Mouse (Mus musculus) ovary, postnatal 14 days (tissue): ENCODE results near the gene Mapt.
"Not testable (repeated sequence)": the region's sequence is repeated elsewhere in the genome, so short reads cannot be mapped to it uniquely, and the experiment has no call there.

ENCODE experiments used
- DNase-seq: peaks from one replicate; pipeline ENCODE4 v3.0.0; 2022; ENCODE audit warnings: low spot score

Gene Mapt

DNA sequence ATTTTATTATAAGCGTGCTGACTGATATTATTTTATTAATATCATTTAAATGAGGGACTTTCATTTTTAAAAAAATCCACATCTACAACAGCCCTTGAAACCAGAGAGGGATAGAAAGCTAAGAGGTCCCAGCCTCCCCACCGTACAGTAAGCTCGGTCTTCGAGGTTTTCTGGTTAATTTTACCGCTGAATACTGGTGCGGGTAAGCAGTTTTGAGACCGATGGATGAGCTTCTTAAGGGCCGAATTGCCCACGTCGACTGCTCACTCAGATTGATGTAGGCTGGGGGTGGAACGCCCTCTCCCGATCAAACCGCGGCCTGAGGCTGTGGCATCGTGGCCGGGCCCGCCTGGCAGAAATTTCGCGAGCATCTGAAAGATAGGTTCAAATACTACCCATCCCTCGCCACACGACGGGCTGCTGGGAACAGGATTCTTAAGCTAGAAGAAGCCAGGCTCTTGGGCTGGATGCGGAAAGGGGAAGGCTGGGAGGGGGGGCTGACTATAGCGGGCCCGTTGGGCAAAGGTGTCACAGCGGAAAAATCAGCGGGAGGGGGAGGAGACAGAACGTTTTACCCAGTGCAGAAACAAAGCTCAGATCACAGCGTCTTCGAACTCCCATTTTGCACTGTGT, 2.5 kb downstream of the Mapt start:
- no peak for DNase-seq

DNA sequence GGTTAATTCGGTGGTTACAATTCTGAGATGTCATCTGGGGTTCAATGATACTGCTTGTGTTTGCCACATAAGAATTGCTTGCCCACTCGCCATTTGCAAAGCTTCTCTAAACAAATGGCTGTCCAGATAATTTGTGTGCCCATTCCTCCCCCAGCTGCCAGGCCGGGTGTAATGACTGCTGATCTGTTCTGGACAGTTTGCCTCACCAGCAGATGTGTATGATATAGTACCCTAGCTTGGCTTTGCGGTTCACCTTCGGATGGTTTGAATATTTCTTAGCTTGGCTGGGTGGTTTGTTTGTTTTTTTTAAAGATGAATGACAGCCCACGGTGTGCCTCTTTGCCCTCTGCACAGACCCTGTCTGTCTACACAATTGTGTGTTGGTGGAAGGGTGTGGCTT, 3.5 kb downstream of the Mapt start:
- DNase-seq, result no peak

DNA sequence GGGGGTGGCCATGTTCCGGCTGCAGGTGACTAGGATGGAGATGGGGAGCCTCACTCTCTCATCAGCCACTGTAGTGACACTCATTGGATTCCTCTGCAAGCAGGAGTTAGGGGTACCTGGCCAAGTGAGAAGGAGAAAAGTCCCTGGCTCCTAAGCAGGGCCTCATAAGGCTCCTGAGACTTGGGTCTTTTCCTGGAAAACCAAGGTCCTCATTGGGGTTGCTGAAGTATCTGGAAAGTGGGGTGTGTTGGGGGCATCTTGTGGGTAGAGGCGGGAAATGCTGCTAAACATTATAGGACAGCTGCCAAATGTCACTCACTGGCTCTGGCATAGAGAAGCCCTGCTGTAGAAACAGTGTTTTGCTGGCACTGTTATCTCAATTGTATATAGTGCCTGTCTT, 4.7 kb downstream of the Mapt start:
- DNase-seq, result no peak

DNA sequence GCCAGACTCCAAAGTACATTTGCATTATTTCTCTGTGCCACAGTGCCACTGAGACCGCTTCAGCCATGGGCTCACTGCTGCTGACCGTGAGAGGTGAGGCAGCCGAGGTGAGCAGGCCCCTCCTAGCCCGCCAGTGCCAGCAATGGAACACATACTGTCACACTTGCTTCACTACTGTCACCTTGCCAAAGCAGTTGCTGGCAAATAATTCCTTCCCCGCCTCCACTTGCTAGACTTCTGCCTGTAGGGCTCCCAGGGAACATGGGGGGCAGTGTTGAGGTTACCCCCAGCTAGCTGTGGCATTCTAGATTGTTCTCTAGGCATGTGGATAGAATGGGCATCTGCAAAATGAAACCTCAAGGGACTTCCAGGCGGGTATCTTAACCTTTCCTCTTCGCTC, 6.0 kb downstream of the Mapt start:
- peak; percentile 10 for DNase-seq

DNA sequence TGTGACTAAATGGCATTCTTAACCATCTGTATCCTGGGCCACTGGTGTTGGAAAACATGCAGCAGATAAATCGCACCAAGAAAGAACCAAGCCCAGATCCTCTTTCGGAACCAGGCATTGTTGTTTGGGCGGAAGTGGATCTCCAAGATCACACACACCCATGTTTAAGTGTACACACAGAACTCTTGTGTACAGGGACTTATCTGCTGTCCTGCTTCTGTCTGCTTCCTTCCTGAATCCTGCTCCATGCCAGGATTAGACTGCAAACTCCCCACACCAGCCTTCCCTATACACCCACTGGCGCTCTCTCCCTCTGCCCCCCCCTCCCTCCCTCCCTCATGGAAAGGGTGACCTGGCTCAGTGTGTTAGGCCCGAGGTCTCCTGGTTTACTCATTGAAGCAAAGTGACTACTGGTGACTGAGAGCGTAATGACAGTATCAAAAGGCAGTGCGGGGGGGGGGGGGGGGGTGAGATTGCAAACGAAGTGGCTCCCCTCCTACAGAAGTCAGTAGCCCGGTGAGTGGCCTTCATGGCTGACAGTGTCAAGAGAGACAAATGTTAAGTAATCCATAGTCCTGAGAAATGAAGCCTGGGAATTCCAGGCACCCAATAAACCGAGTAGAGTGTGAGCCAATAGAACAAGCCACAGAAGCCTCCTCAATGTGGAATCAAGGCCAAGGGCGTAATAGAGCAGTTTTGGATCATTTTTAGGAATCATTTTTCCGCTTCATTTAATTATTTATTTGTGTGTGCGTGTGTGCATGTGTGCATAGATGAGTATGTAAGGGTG, 7.0 kb downstream of the Mapt start:
- DNase-seq, result no peak

DNA sequence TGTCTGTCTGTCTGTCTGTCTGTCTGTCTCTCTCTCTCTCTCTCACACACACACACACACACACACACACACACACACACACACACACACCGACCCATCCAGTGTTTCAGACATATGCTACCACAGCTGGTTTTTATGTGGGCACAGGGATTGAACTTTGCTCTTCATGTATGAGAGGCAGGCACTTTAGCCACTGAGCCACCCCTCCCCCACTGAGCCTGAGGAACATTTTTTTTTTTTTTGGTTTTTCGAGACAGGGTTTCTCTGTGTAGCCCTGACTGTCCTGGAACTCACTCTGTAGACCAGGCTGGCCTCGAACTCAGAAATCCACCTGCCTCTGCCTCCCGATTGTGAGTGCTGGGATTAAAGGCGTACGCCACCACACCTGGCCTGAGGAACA, 14.3 kb downstream of the Mapt start:
- DNase-seq, result not testable (repeated sequence)

DNA sequence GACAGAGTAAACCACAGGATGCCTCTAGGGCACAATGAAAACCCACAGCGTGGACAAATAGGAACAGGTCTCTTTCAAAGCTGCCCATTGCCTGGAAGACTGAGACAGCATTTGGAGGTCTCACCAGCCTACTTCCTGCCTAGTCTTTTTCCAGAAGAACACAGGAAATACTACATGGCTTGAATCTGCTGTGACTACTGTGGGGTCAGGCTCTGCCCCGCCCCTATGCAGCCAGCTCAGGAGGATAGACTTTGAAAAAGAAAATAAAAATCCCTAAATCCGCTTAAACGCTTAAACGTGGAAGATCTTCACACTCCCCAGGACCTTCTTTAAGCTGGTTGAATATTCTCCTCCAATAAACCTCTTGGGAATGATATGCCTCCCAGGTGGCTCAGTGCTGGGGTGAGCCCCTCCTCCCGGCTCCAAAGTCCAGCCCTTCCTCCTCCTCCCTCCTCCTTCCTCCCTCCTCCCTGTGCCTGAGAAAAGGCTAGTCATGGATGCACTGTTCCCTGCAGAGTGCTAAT, 15.0 kb downstream of the Mapt start:
- DNase-seq, result no peak

DNA sequence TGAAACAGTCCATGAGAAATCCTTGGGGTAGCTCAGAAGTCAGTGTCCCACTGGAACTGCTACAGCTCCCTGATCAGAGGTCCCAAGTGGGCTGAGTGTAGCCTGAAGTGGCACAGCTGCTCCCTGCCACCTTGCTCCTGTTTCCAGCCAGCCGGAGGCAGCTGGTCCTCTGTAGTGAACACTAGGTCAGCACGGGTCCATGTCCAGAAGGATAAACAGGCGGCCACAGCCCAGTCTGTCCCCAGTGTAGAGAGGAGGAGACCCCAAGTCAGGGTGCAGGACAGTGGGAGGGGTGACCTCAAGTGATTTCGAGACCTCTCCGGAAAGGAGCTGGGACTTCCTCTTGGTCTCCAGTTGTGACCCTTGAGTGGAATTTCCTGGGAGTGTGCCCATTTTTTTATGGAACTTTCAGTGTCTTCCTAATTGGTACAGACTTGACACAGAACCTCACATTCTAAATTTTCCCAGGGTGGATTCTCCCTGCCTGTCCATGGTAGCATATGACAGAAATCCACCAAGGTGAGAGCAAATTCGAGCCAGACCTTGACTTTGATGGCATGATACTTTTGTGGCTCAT, 16.0 kb downstream of the Mapt start:
- DNase-seq, result no peak

DNA sequence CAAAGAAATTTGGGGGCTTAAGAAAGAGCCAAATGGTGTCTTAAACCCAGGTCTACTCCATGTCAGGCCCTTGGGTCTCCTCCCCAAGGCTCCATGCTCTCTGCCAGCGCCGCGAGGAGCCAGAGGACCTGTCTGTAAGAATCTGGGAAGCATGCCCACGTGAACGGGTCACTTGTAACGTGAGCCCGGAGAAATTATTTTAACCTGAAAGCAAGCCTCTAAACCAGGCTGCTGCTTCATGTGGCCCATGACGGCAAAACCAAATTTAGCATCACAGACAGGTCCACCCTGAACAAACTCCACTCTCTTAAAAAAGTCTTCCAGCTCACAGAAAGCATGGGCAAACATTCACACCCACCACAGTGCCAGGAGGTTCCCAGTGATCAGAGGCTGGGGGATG, 18.2 kb downstream of the Mapt start:
- no peak for DNase-seq

DNA sequence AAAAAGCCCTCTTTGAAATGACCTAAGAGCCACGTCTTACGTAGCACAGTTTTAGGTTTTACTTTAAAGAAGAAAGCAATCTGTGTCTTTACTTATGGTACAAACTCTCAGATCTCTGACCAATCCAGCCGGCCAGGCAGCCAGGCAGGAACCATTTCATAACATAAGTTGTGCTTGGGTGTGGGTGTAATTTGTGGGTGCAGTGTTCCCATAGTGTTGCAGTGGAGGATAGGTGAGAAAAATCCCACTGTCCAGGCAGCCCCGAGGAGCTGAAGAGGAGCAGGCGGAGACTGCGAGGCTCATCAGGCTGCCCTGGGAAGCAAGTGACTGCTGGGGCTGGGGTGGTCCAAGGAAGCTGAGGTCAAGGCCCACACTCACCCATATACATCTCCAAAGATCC, 19.9 kb downstream of the Mapt start:
- DNase-seq, result no peak

DNA sequence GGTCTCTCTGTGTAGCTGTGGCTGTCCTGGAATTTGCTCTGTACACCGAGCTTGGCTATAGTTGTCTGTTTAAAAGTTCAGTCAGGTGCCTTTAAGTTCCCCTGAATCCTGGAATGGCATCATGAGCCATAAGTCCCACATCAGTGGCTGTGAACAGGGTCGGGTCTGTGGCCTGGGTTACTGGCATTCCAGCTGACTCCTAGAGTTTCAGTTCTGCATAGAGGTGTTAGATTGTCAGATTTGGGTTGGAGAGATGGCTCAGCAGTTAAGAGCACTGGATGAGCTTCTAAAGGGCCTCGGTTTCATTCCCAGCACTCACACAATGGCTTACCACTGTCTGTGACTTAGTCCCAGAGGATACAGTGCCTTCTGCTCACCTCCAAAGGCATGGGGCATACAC, 20.9 kb downstream of the Mapt start:
- DNase-seq, result no peak

DNA sequence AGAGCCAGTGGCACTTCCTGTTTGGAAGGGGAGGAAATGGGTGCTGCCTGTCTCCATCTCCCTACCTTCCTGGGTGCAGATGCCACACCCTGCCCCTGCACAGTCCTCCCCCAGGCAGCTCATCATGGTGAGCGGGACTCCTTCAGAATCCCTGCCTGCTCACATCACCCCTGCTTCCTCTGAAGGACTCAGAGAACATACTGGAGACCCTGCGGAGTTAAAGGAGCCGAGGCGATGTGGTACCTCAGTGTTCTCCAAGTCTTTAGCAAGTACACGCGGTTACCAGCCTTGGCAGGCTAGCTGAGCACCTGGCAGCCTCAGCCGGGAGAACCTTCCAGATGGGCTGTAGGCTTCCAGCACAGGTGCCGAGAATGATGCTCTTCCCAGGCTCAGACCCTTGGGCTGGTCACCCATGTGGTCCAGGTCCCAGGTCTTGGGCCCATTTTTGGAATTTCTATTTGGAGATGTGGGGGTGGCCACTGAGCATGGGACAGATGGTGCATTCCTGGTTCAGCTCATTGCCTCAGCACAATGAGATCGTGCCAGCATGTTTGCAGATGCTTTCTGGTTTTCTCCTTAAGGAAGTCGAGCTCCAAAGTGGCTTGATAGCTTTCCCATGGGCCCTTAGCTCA, 23.3 kb downstream of the Mapt start:
- no peak for DNase-seq

DNA sequence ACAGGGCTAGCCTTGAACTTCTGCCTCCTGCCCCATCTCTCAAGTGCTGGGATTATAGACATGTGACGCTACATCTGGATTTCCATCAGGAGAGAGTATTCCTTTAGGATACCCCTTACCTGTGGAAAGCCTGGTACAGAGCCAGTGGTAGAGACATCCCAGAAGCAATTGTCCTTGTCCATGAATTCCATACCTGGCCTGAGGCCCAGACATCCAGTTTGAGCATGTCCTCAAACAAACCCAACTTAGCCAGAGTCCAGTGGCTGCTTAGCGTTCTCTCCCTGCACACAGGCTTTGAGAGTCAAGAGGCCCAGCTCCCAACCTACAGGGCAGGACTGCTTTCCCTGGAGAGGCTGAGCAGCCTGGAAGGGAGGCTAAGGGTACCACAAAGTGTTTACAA, 25.0 kb downstream of the Mapt start:
- DNase-seq, result no peak

DNA sequence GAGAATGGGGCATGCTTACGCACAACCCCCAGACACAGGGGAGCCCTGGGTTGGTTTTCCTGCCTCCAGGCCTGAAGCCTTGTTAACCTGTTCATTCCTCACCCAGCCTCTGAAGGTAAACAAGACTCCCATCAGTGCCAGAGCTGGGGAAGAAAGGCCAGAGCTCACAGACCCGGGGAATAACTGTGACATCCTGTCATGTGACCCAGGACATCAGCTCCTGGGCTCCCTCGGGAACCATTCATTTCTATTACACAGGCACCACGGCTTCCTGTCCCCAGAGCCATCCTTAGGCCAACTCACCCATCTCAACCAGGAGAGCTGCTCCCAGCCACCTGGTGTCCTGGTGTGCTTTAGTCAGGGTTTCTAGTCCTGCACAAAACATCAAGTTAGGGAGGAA, 27.8 kb downstream of the Mapt start:
- DNase-seq, result no peak

DNA sequence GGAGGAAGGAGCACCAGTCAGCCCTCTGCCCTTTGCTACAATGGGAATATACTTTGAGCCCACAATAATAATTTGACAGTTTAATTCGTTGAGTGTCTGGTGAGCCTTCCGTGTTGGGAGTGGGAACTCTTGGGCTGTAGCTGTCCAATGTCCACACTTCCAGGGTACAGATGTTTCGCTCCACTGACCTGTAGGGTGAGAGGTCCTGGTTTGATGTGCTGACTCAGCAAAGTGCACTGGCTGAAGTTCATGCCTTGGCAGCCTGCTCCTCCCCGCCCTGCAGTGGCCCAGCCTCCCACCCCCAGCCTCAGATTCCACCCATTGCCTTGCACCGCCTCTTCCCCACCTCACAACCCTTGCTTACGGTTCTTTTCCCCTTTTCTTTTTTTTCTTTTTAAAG, 33.5 kb downstream of the Mapt start:
- DNase-seq, result no peak

DNA sequence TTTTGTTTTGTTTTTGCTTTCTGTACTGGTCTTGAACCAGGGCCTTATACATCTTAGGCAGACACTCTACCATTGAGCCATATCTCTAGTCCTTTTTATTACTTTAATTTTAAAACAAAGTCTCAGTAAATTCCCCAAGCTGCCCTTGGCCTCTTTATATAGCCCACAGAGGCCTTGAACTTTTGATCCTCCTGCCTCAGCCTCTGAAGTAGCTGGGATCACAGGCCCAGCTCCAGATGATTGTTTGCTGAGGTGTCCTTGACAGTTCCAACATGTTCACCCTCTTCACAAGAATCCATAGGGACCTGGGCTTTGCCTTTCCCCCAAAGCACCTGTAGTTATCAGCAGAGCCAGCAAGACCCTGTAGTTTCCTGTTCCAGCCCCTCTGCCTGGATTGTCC, 34.5 kb downstream of the Mapt start:
- no peak for DNase-seq

DNA sequence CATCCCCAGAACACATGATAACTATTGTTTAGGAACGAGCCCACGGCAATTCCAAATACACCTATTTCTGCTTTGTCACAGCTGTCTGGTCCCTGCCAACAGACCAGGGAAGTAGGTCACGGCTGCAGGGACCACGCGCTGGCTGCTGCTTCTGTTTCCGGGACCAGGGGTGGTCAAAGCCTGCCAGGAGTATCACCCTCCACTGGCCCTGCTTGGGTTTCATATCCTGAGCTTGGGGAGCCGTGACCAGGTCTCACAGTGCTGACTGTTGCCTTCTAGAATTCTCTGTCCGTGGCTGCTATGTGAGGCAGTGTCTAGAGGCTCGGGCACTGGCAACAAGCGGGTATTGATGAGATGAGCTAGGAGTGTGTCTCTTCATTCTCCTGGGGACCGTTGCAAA, 36.2 kb downstream of the Mapt start:
- no peak for DNase-seq

DNA sequence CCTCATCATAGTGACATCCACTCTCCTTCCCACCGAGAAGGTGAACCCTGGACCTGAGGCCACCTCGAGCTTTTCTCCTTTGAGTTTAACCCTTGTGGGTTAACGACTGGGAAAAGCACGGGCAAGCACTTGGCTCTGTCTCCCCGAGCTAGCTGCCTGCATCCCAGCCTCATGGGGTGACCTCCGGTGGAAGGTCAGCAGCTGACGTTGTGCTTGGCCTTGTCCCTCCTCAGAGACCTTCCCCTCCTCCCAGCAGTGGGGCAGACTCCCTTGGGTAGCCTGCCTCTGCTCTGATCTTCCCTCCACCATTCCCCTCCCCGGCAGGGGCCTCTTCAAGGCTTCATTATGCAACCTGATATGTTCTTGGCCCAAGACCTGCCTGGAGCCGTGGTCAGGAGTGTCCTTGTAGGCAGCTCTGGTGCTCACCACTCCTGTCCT, 38.2 kb downstream of the Mapt start:
- DNase-seq, result no peak

DNA sequence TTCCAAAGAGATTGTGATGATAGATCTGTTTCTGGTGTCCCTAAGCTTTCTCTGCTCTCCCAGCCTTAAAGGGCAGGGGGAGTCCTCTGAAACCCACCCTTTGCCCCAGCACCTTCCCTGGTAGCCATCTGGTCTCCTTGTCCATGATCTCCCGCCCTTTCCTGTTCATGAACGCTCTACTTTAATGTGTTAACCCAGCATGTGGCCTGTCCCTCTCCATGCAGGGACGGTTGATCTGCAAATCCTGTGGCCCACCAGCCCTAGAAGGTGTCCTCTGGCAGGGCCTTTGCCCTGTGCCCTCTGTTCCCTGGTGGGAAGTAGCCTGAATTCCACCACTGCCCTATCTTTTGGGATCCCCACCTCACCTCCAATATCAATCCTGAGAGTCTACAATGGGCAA, 39.3 kb downstream of the Mapt start:
- no peak for DNase-seq

DNA sequence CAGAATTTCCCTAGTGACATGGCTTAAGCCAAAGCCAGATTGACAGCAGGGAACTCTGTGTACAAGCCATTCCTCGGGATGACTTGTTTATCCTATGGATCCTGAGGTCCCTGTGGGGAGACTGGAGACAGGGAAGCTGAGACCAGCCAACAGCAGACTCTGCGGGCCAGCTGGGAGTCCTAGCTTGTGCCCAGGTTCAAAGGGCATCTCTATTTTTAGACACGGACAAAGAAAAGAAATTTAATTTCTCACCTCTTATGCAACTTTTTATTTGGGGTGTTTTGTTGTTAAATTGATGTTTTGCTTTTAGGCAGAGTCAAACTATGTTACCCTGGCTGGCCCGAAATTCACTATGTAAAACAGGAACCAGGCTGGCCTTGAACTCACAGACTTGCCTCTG, 39.7 kb downstream of the Mapt start:
- DNase-seq, result no peak

DNA sequence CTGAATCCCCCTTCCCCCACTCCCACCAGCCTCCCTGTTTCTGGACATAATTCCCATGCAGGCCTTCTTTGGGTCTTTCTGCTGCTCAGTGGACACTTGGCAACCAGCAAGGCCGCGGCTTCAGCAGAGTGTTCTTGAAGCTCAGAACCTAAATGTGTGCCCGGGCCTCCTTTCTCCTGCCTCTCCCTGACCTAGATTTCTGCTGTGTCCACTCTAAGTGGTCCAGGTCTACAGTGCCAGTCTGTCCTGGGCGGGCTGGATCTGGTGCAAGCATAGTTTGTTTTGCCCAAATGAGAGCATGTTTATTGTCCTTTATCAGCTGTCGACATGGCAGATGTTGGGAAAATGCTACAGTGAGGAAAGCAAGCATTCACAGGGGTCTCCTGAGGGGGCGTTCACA, 40.7 kb downstream of the Mapt start:
- DNase-seq, result no peak

DNA sequence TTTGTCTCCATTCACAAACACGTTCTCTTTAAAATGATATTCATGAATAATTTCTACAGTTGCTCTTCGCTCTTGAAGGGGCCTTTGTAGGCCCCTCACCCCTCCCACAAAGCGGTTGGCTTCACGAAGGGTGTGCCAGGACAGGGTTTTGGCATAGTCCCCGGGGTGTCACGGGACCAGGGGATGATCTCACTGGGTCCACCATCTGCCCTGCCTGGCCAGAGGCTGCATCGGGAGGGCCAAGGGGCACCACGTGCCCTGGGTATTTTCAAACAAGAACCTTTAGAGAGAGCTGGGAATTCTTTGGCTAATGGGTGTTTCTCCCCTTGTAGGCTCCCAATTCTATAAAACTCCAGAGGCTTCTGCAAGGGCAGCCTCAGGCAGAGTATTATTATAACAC, 41.2 kb downstream of the Mapt start:
- no peak for DNase-seq

DNA sequence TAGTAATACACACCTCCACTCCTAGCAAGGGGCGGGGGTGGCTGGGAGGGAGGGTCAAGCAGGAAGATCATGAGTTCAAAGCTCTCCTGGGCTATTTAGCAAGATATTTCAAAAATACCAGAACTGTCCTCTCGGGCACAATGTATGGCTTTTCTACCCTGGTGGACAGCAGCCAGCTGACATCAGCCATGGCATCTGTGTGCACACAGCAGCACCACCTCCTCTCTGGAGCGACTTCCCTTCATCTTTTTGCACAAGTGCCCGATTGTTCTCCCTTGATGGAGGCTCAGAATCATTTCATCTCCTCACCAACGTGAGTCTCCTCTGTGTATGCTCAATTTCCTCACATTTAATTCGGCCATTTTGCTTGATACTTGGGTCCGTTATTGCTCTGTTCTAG, 44.6 kb downstream of the Mapt start:
- no peak for DNase-seq
